Mouse (Mus musculus) gastrocnemius, adult 2 months (tissue): ENCODE measurements around the gene Ash1l. TPM values are rescaled to one million over a fixed set of nuclear protein-coding genes. Genes with fewer than 3 reads are reported as not detected.
A peak's percentile ranks its signal among the peaks of the same experiment; 100 is the strongest.

Experiments used
- DNase-seq: peaks from one replicate; pipeline ENCODE4 v3.0.0; 2022
- H3K27ac ChIP-seq: fragments of 200-600 bp; 2 replicates; pipeline ENCODE4 v1.8.1; 2022; ENCODE audit warnings: mild to moderate bottlenecking
- H3K4me3 ChIP-seq: fragments of 200-600 bp; 2 replicates; pipeline ENCODE4 v1.8.1; 2022; ENCODE audit warnings: mild to moderate bottlenecking, moderate library complexity
- CTCF ChIP-seq: fragments of 200-600 bp; IDR thresholded peaks from 2 replicates; pipeline ENCODE4 v1.8.1; 2022; ENCODE audit warnings: antibody characterized with exemption, mild to moderate bottlenecking, moderate library complexity
- intact Hi-C: fragments of 180-260 bp; cut with DNase I; formaldehyde crosslinking; loops from one replicate; pipeline ENCODE4 v1.15.1; 2025
- total RNA-seq, 2 experiments: library from RNA; stranded (reverse); gene quantifications; 2 replicates each; pipeline ENCODE4 v1.2.3; 2021

Gene Ash1l
- total RNA-seq, 2 experiments from 2014 or later = 34.2 to 35.6 TPM

GRCm38 (mm10) chr3:89087338-89088110 is 137.1 kb downstream of the Ash1l start:
- intact Hi-C loops = no loop called here
- H3K27ac ChIP-seq = peak overlapping the region; percentile 24
- H3K4me3 ChIP-seq = peak overlapping the region; percentile 43
- TF ChIP-seq CTCF = peak; percentile 78
- peak; percentile 80 for DNase-seq

GRCm38 (mm10) chr3:89088974-89089373 is 138.6 kb downstream of the Ash1l start:
- Histone ChIP-seq H3K4me3 (peak overlapping the region; percentile 91), H3K27ac (peak overlapping the region; percentile 92)
- no peak for TF ChIP-seq CTCF
- intact Hi-C loops = no loop called here
- peak; percentile 36 for DNase-seq

- H3K4me3 ChIP-seq = peak overlapping the region; percentile 91
- DNase-seq = peak; percentile 91
- intact Hi-C loops = loop anchor here (1.0 kb wide), 2 partner anchors 70 to 126 kb away; partner anchors contain the start of gene Hcn3
- no peak for TF ChIP-seq CTCF
- H3K27ac ChIP-seq = peak overlapping the region; percentile 92
These were observed 139.6 kb downstream of the Ash1l start for GRCm38 (mm10) chr3:89089882-89090591.

GRCm38 (mm10) chr3:89090694-89091655 is 140.6 kb downstream of the Ash1l start:
- intact Hi-C loops = loop anchor here (1.0 kb wide), 2 partner anchors 69 to 125 kb away; partner anchors contain the start of gene Hcn3
- DNase-seq = peak; percentile 95
- H3K27ac ChIP-seq = peak overlapping the region; percentile 92
- no peak; the same call in 1 of the 2 replicates for TF ChIP-seq CTCF
- H3K4me3 ChIP-seq = peak overlapping the region; percentile 91

- TF ChIP-seq CTCF = no peak
- H3K4me3 ChIP-seq = peak overlapping the region; percentile 91
- DNase-seq = peak; percentile 24
- intact Hi-C loops = no loop called here
- peak overlapping the region; percentile 92; the same call in 1 of the 2 replicates for H3K27ac ChIP-seq
These were observed 141.5 kb downstream of the Ash1l start for GRCm38 (mm10) chr3:89091811-89092508.

- Histone ChIP-seq H3K4me3 (peak overlapping the region; percentile 62), H3K27ac (peak overlapping the region; percentile 63)
- no peak for DNase-seq
- no peak for TF ChIP-seq CTCF
- intact Hi-C loops = no loop called here
These were observed 142.2 kb downstream of the Ash1l start for GRCm38 (mm10) chr3:89092509-89093090.

GRCm38 (mm10) chr3:89093175-89093574 is 142.8 kb downstream of the Ash1l start, which contains the start of gene Rusc1:
Rusc1 (minus strand) TSS chr3:89093311.
- TF ChIP-seq CTCF = no peak
- intact Hi-C loops = no loop called here
- H3K27ac ChIP-seq = peak within 1 kb of the TSS; percentile 63
- peak; percentile 89 for DNase-seq
- H3K4me3 ChIP-seq = peak within 1 kb of the TSS; percentile 62

- no peak for TF ChIP-seq CTCF
- no peak overlapping the region for H3K4me3 ChIP-seq
- no peak for DNase-seq
- H3K27ac ChIP-seq = no peak overlapping the region
- intact Hi-C loops = no loop called here
These were observed 143.6 kb downstream of the Ash1l start for GRCm38 (mm10) chr3:89094021-89094420.

GRCm38 (mm10) chr3:89100811-89101210 is 150.4 kb downstream of the Ash1l start, which contains the start of gene Gm43738:
Gm43738 (minus strand) TSS chr3:89101099.
- DNase-seq = peak; percentile 44
- peak within 1 kb of the TSS; percentile 80 for H3K27ac ChIP-seq
- H3K4me3 ChIP-seq = peak within 1 kb of the TSS; percentile 82
- intact Hi-C loops = no loop called here
- TF ChIP-seq CTCF = no peak

- DNase-seq = no peak
- intact Hi-C loops = no loop called here
- peak overlapping the region; percentile 82 for H3K4me3 ChIP-seq
- TF ChIP-seq CTCF = no peak
- H3K27ac ChIP-seq = peak overlapping the region; percentile 80
These were observed 151.0 kb downstream of the Ash1l start for GRCm38 (mm10) chr3:89101459-89101811.

GRCm38 (mm10) chr3:89101812-89102494 is 151.5 kb downstream of the Ash1l start, which contains the start of gene Fdps:
Fdps (minus strand) TSS chr3:89101959.
- TF ChIP-seq CTCF = peak; percentile 35
- intact Hi-C loops = no loop called here
- H3K27ac ChIP-seq = peak within 1 kb of the TSS; percentile 80
- peak; percentile 96 for DNase-seq
- peak within 1 kb of the TSS; percentile 82 for H3K4me3 ChIP-seq
